8 mouse cellular contexts compared by ENCODE assay signal in the genomic region with DNA sequence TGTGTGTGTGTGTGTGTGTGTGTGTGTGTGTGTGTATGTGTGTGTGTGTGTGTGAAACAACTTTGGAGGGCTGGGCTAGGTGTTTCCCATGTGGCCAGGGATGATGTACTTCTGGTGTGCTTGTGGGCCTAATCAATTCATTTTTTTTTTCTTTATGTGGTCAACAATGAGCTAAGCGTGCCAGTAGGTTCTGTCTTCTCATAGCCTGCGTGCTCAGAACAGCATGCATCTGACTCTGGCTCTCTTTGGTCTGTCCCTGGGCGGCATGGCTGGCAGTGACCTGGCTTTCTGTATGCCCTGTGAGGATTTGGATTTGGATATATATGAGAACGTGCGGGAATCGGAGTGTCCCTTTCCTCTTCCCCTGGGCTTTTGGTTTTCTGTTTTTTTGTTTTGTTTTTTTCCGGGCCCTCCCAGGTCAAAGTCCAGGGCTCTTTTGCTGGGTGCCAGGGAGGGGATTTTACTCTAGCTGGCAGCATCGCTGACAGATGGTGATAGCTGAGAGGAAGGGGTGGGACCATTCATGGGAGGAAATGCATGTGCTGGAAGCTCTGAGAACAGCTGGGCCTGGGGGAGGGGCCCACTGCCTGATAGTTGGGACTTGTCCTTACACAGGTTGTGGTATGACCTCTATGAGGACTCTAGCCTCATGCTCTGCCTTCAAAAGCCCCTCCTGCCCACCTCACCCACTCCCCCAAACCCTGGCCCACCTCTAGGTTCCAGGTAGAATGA. TPM values are rescaled to one million over a fixed set of nuclear protein-coding genes. Genes with fewer than 3 reads are reported as not detected.
A peak's percentile ranks its signal among the peaks of the same experiment; 100 is the strongest.
DNase-seq lines count a peak whose midpoint lies in the region; ATAC-seq and TF ChIP-seq lines count a peak whose summit lies in the region.

No protein-coding gene starts in this region.

- TF ChIP-seq CTCF in bone marrow, adult 2 months (IDR thresholded peaks at IDR 0.05; ENCODE audit: control insufficient read depth, insufficient read depth, low read length) = no peak

- peak; percentile 65 for DNase-seq in kidney, adult 11 months
- DNase-seq in heart, embryonic 10.5 days (ENCODE audit: low spot score) = no peak
- peak; percentile 64 for DNase-seq in kidney, adult 9 months
- peak; percentile 79 for DNase-seq in lung, postnatal 25 days (ENCODE audit: low spot score)
- peak; percentile 37 to 49 for DNase-seq in spleen, postnatal 14 days (ENCODE audit: low spot score in 2 of 2)
- DNase-seq in urinary bladder, adult 18-20 months (ENCODE audit: low spot score in 2 of 2) = no peak

- H3K9me3 ChIP-seq in kidney, embryonic 14.5 days (ENCODE audit: control insufficient read depth, low read length) = no peaks in the 10 kb centered on the region
- H3K9me3 ChIP-seq in heart, embryonic 10.5 days = no peaks in the 10 kb centered on the region

- H3K9ac ChIP-seq in kidney, embryonic 14.5 days (ENCODE audit: low read depth, low read length) = no peak overlapping the region

- H3K36me3 ChIP-seq in kidney, embryonic 14.5 days (ENCODE audit: control insufficient read depth, insufficient read depth, low read length) = no peaks in the 10 kb centered on the region
- peaks cover 13% of the 10 kb centered on the region for H3K36me3 ChIP-seq in heart, embryonic 10.5 days

- H3K4me2 ChIP-seq in kidney, embryonic 14.5 days (replicated peaks; ENCODE audit: low read depth, low read length) = no peak overlapping the region

- no peaks in the 10 kb centered on the region for H3K27me3 ChIP-seq in kidney, embryonic 14.5 days (ENCODE audit: control insufficient read depth, insufficient read depth, low read length)
- H3K27me3 ChIP-seq in heart, embryonic 10.5 days (ENCODE audit: insufficient read depth, poor library complexity, severe bottlenecking) = no peaks in the 10 kb centered on the region

- no peak for ATAC-seq in kidney, embryonic 14.5 days (ENCODE audit: low FRiP score, low TSS enrichment)

- no peak overlapping the region for H3K4me3 ChIP-seq in kidney, embryonic 14.5 days (ENCODE audit: low read length)
- H3K4me3 ChIP-seq in bone marrow, adult 2 months (replicated peaks; ENCODE audit: control insufficient read depth, low read depth, low read length) = no peak overlapping the region
- no peak overlapping the region for H3K4me3 ChIP-seq in heart, embryonic 10.5 days

- TF ChIP-seq POLR2A in bone marrow, adult 2 months (IDR thresholded peaks at IDR 0.05; ENCODE audit: borderline replicate concordance, control insufficient read depth, low read depth, low read length) = no peak

- 57% methylated on average over 8 of the region's 8 CpGs for WGBS in kidney, embryonic 14.5 days
- WGBS in bone marrow, adult 2 months = 11% methylated on average over 8 of the region's 8 CpGs
- WGBS in heart, embryonic 10.5 days = 47% methylated on average over 8 of the region's 8 CpGs

- H3K4me1 ChIP-seq in kidney, embryonic 14.5 days (ENCODE audit: control insufficient read depth, insufficient read depth, low read length) = peaks cover 5% of the 10 kb centered on the region; the same call in 1 of the 2 replicates
- H3K4me1 ChIP-seq in bone marrow, adult 2 months (ENCODE audit: control insufficient read depth, insufficient read depth, low read length) = peaks cover 12% of the 10 kb centered on the region
- H3K4me1 ChIP-seq in heart, embryonic 10.5 days = peaks cover 44% of the 10 kb centered on the region

- no peak overlapping the region for H3K27ac ChIP-seq in kidney, embryonic 14.5 days (ENCODE audit: low read depth, low read length)
- H3K27ac ChIP-seq in bone marrow, adult 2 months (ENCODE audit: control insufficient read depth, insufficient read depth, low read depth, low read length, poor library complexity) = peak overlapping the region; percentile 1; the same call in 1 of the 2 replicates
- peak overlapping the region; percentile 81 for H3K27ac ChIP-seq in heart, embryonic 10.5 days

RNA-seq across cellular contexts. Expression of a gene that starts 10.9 kb away (rescaled TPM):
- polyA plus RNA-seq in kidney, embryonic 14.5 days (2014; fragmentation: Nextera tagmentation; extraction: Ambion mirVana) = 12.3 and 14.8 TPM in 2 replicates
- 10.1 and 22.5 TPM in 2 replicates for polyA plus RNA-seq in bone marrow, adult 2 months (2011; ENCODE audit: insufficient read depth, insufficient read length, low replicate concordance, missing spikeins)
- 22.7 and 23.7 TPM in 2 replicates for polyA plus RNA-seq in heart, embryonic 10.5 days (2016; fragmentation: Nextera tagmentation; extraction: Ambion mirVana)

RNA-seq across cellular contexts. Expression of a gene that starts 59.6 kb away (rescaled TPM):
- polyA plus RNA-seq in kidney, embryonic 14.5 days (2014; fragmentation: Nextera tagmentation; extraction: Ambion mirVana) = 125 and 174 TPM in 2 replicates
- 17.6 and 30.5 TPM in 2 replicates for polyA plus RNA-seq in bone marrow, adult 2 months (2011; ENCODE audit: insufficient read depth, insufficient read length, low replicate concordance, missing spikeins)
- 255 and 342 TPM in 2 replicates for polyA plus RNA-seq in heart, embryonic 10.5 days (2016; fragmentation: Nextera tagmentation; extraction: Ambion mirVana)

Comparison
In these comparisons a context has a peak if more than half of its experiments do, and no peak if none do; other contexts are left out.
1. DNase-seq: peak in kidney, adult 11 months (single experiment), kidney, adult 9 months (single experiment), lung, postnatal 25 days (single experiment) and spleen, postnatal 14 days (2 of 2); none in heart, embryonic 10.5 days (single experiment) and urinary bladder, adult 18-20 months (0 of 2).